Mouse (Mus musculus) midbrain, embryonic 14.5 days (tissue): ENCODE measurements at regions not wholly inside any gene's neighbourhood (a gene's known extent, or its start where the extent isn't known, plus 50 kb on each side); places are given as distances from the start of the nearest gene placed in this dataset.

Experiments
- ATAC-seq: fragments of 200-750 bp; cut with Nextera tagmentation; 2 replicates; pipeline ENCODE4 v1.8.0; 2017; ENCODE audit warnings: moderate number of reproducible peaks, moderate library complexity; ENCODE audit not compliant: low FRiP score, low TSS enrichment
- DNase-seq: peaks from one replicate; pipeline ENCODE4 v3.0.0-alpha.2; 2015
- H3K27ac ChIP-seq: fragments of 300-500 bp; sonication (generic); replicated peaks from 2 replicates; pipeline ENCODE4 v1.5.1; 2014; ENCODE audit warnings: mild to moderate bottlenecking, low read depth, low read length, moderate library complexity
- H3K27me3 ChIP-seq: fragments of 300-500 bp; sonication (generic); 2 replicates; pipeline ENCODE4 v1.6.1; 2014; ENCODE audit warnings: low read length, control low read depth, mixed read lengths; ENCODE audit not compliant: control insufficient read depth, insufficient read depth
- H3K36me3 ChIP-seq: fragments of 300-500 bp; sonication (generic); 2 replicates; pipeline ENCODE4 v1.6.1; 2014; ENCODE audit warnings: low read length, control low read depth; ENCODE audit not compliant: control insufficient read depth, insufficient read depth
- H3K4me1 ChIP-seq: fragments of 300-500 bp; sonication (generic); 2 replicates; pipeline ENCODE4 v1.6.1; 2014; ENCODE audit warnings: mild to moderate bottlenecking, antibody characterized with exemption, low read length, control low read depth; ENCODE audit not compliant: control insufficient read depth, insufficient read depth
- H3K4me2 ChIP-seq: fragments of 300-500 bp; sonication (generic); 2 replicates; pipeline ENCODE4 v1.6.1; 2014; ENCODE audit warnings: mild to moderate bottlenecking, low read length, moderate library complexity
- H3K4me3 ChIP-seq: fragments of 300-500 bp; sonication (generic); replicated peaks from 2 replicates; pipeline ENCODE4 v1.5.1; 2014; ENCODE audit warnings: low read depth, low read length
- H3K9ac ChIP-seq: fragments of 300-500 bp; sonication (generic); replicated peaks from 2 replicates; pipeline ENCODE4 v1.6.1; 2014; ENCODE audit warnings: mild to moderate bottlenecking, low read length, moderate library complexity
- H3K9me3 ChIP-seq: fragments of 300-500 bp; sonication (generic); 2 replicates; pipeline ENCODE4 v1.6.1; 2016; ENCODE audit warnings: low read length, control low read depth, mixed read lengths; ENCODE audit not compliant: control insufficient read depth
- WGBS: fragments of 180-500 bp; shearing (Covaris S2); extraction: QIAGEN DNeasy Blood & Tissue Kit; methylation state at CpG from one replicate; pipeline ENCODE4 v1.1.7; 2014; 5-methylcytosine and 5-hydroxymethylcytosine counted together

DNA sequence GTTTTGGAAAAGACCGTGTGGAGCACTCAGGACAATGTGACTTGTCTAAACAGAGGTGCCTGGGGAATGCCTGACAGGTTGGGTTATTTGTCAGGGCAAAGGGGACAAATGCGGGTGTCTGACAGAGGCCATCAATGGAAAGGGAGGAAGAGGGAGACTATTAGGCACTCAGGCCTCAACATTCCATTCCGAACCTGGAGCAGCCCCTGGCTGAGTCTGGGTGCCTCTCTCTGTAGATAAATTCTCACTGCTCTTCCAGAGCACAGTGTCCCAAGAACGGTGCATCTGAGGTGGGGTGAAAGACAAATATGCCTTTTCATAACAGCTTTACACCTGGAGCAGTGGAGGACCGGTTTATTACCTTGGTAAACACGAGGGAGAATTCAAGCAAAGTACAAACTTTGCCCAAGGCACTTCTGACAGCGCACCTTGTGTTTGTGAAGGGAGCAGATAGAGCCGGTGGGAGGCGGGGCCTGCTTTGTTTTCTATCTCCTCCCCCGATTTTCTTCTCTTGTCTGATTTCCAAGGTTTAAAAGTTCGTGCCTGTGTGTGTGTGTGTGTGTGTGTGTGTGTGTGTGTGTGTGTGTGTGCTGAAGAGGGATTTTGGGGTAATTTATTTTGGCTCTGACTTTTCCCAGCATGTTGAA is 68.4 kb upstream of the Bcl6 start:
- peak; percentile 10 for DNase-seq
- no peaks in the 10 kb centered on the region for H3K9me3 ChIP-seq
- H3K27ac ChIP-seq: no peak overlapping the region
- H3K4me2 ChIP-seq: no peak overlapping the region
- no peak overlapping the region for H3K9ac ChIP-seq
- no peaks in the 10 kb centered on the region for H3K4me1 ChIP-seq
- WGBS: 49% methylated on average over 11 of the region's 11 CpGs
- ATAC-seq: no peak
- H3K4me3 ChIP-seq: no peak overlapping the region
- H3K36me3 ChIP-seq: no peaks in the 10 kb centered on the region
- no peaks in the 10 kb centered on the region for H3K27me3 ChIP-seq

DNA sequence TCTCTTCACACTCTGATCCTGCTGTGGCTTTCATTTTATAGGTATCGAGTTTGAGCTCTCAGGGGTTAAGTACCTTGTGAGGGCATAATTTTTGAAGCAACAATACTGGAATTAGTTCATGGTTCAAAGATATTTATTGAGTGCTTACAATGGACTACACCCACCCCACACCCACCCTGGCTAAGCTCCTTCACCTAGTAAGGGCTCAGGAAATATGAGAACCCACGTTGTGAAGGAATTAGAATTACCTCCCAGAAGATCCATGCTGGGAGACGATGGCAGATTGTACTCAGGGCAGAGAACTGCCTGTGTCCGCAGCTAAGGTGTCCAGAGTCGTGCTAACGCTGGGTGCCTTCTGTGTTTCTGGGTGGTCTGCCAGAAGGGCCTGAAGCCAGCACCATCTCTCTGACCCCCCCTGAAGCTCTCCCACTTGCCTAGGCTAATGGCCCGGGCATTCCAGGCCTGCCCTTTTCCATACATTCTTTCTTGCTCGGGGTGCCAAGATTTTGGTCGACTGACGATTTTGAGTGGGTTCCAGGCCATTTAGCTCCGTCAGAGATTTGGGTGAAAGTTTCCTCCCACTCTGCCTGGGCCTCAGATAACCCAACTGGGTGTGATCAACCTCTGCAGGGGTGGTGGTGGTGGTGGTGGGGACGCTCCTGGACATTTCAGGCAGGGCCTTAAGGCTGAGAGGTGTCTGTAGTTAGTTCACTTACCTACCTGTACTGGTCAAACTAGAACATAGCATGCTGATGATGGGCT is 67.7 kb upstream of the Bcl6 start:
- 79% methylated on average over 12 of the region's 12 CpGs for WGBS
- no peak overlapping the region for H3K9ac ChIP-seq
- H3K9me3 ChIP-seq: no peaks in the 10 kb centered on the region
- no peaks in the 10 kb centered on the region for H3K27me3 ChIP-seq
- H3K4me1 ChIP-seq: no peaks in the 10 kb centered on the region
- no peaks in the 10 kb centered on the region for H3K36me3 ChIP-seq
- H3K27ac ChIP-seq: no peak overlapping the region
- ATAC-seq: no peak
- no peak overlapping the region for H3K4me3 ChIP-seq
- no peak overlapping the region for H3K4me2 ChIP-seq
- no peak for DNase-seq

DNA sequence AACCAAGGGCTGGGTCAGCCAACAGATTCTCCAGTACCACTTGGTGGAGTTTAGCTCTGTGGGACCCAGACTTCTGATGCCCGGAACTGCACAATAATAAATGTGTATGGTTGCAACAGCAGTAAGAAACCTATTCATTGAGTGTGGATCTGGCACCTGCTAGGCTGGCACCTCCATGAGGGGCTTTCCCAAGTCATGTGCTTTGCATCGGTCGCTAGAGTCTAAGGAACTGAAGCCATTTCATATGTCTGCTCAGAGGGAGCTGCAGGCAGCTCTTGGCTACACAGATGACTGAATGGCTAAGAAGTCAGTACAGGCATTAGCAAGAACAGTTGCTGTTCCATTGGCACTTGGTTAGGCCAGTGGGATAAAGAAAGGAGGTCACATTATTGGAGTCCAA is 65.6 kb upstream of the Bcl6 start:
- Histone ChIP-seq H3K27me3 (no peaks in the 10 kb centered on the region), H3K9me3 (no peaks in the 10 kb centered on the region), H3K9ac (no peak overlapping the region), H3K36me3 (no peaks in the 10 kb centered on the region), H3K4me3 (no peak overlapping the region), H3K27ac (no peak overlapping the region), H3K4me2 (no peak overlapping the region), H3K4me1 (no peaks in the 10 kb centered on the region)
- DNase-seq (no peak), ATAC-seq (no peak)
- 98% methylated on average over 3 of the region's 3 CpGs for WGBS

DNA sequence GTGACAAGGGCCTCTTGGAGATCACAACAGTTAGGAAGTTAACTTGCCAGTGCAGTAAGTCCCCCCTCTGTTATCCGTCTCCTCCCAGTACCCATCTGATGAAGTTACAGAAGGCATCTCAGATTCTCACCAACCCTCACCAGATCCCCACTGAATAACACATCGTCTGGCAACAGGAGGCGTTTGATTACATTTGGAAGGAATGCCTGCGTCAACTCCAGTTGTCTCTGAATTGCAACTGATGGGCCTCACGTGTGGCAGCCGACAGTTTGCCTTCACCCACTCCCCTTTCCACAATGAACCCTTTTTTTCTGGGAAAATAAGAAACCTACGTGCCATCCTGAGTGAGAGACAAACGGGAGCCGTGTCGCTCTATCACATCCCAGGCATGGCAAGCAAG is 64.8 kb upstream of the Bcl6 start:
- Histone ChIP-seq H3K27ac (no peak overlapping the region), H3K4me2 (no peak overlapping the region), H3K9ac (no peak overlapping the region), H3K27me3 (no peaks in the 10 kb centered on the region), H3K9me3 (no peaks in the 10 kb centered on the region), H3K36me3 (no peaks in the 10 kb centered on the region), H3K4me1 (no peaks in the 10 kb centered on the region), H3K4me3 (no peak overlapping the region)
- no peak for DNase-seq
- WGBS: 86% methylated on average over 10 of the region's 10 CpGs
- no peak for ATAC-seq

DNA sequence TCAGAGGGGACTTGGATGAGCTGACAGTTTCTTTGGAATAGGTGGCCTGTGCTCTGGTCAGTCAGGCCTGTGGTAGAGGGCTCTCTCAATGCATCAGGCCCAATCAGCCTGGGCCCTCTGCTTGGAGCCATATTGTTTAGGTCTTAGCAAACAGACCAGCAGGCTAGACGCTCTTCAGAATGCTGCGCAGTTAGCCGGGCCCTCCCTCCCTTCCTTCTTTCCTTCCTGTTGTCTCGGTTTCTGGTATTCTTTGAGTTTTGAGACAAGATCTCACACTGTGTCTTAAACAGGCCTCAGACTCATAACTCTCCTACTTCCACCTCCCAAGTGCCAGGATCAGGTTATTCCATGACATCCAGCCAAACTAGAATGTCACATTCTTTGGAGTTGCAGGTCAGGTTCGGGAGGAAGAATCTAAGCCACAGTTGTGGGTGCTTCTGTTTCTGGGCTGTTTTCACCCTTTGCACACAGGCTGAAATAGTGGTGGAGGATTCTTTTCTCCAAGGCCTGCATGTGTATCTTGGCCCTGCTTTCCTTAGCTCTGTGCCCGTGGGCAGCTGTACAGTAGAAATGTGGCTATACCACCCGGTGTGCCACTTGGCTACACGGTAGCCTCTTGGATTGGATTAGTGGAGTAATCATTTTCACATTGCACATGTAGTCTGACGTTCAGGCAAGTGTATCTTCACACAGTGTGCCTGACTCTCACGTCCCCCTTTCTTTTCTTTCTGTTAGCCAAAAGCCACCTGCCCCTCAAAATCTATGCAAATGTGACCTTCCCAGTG is 62.4 kb upstream of the Bcl6 start:
- 89% methylated on average over 10 of the region's 10 CpGs for WGBS
- no peak for DNase-seq
- H3K9ac ChIP-seq: no peak overlapping the region
- H3K4me3 ChIP-seq: no peak overlapping the region
- H3K9me3 ChIP-seq: no peaks in the 10 kb centered on the region
- H3K36me3 ChIP-seq: no peaks in the 10 kb centered on the region
- no peak for ATAC-seq
- H3K27ac ChIP-seq: no peak overlapping the region
- H3K4me2 ChIP-seq: no peak overlapping the region
- no peaks in the 10 kb centered on the region for H3K4me1 ChIP-seq
- H3K27me3 ChIP-seq: no peaks in the 10 kb centered on the region

GRCm38 (mm10) chr16:24043779-24044178 is 55.1 kb upstream of the Bcl6 start:
- DNase-seq (no peak), ATAC-seq (no peak)
- Histone ChIP-seq H3K36me3 (no peaks in the 10 kb centered on the region), H3K9ac (no peak overlapping the region), H3K27me3 (no peaks in the 10 kb centered on the region), H3K4me3 (no peak overlapping the region), H3K4me1 (no peaks in the 10 kb centered on the region), H3K27ac (no peak overlapping the region), H3K9me3 (no peaks in the 10 kb centered on the region), H3K4me2 (no peak overlapping the region)
- 82% methylated on average over 4 of the region's 4 CpGs for WGBS

GRCm38 (mm10) chr16:24042977-24043376 is 54.3 kb upstream of the Bcl6 start:
- Histone ChIP-seq H3K4me1 (no peaks in the 10 kb centered on the region), H3K27me3 (no peaks in the 10 kb centered on the region), H3K9ac (no peak overlapping the region), H3K9me3 (no peaks in the 10 kb centered on the region), H3K27ac (no peak overlapping the region), H3K4me2 (no peak overlapping the region), H3K4me3 (no peak overlapping the region), H3K36me3 (no peaks in the 10 kb centered on the region)
- ATAC-seq (no peak), DNase-seq (no peak)
- WGBS: 90% methylated on average over 3 of the region's 3 CpGs

- 85% methylated on average over 2 of the region's 2 CpGs for WGBS
- no peak overlapping the region for H3K4me3 ChIP-seq
- H3K9me3 ChIP-seq: no peaks in the 10 kb centered on the region
- ATAC-seq (no peak), DNase-seq (no peak)
- H3K4me2 ChIP-seq: no peak overlapping the region
- no peak overlapping the region for H3K27ac ChIP-seq
- H3K27me3 ChIP-seq: no peaks in the 10 kb centered on the region
- no peaks in the 10 kb centered on the region for H3K4me1 ChIP-seq
- no peaks in the 10 kb centered on the region for H3K36me3 ChIP-seq
- no peak overlapping the region for H3K9ac ChIP-seq
These were observed 53.6 kb upstream of the Bcl6 start for GRCm38 (mm10) chr16:24042216-24042615.
